ENCODE assay signal across 18 mouse cellular contexts in genomic region chr14:104642783-104643182, GRCm38 (mm10).
DNase-seq lines count a peak whose midpoint lies in the region; ATAC-seq lines count a peak whose summit lies in the region.
"Had no signal": no experiment of that assay in that cellular context is flagged by ENCODE, and none has a peak within 500 bp of the region (broad histone marks: within the 10 kb centered on the region; RNA-seq: fewer than 3 reads in every experiment).

No protein-coding gene starts in this region.

- WGBS in forebrain, embryonic 13.5 days: 73% methylated on average over 6 of the region's 6 CpGs
- WGBS in forebrain, embryonic 11.5 days: 69% methylated on average over 6 of the region's 6 CpGs
- 40% methylated on average over 6 of the region's 6 CpGs for WGBS in kidney, embryonic 14.5 days
- WGBS in midbrain, embryonic 11.5 days: 69% methylated on average over 6 of the region's 6 CpGs
- 57% methylated on average over 6 of the region's 6 CpGs for WGBS in midbrain, embryonic 16.5 days

- H3K27ac ChIP-seq in forebrain, embryonic 13.5 days: no peak overlapping the region
- H3K27ac ChIP-seq in forebrain, embryonic 11.5 days (ENCODE audit: low read depth, low read length): no peak overlapping the region
- H3K27ac ChIP-seq in kidney, embryonic 14.5 days (ENCODE audit: low read depth, low read length): no peak overlapping the region
- no peak overlapping the region for H3K27ac ChIP-seq in midbrain, embryonic 11.5 days (ENCODE audit: low read depth, low read length)
- no peak overlapping the region for H3K27ac ChIP-seq in midbrain, embryonic 16.5 days (ENCODE audit: low read length)
- H3K27ac ChIP-seq: embryonic facial prominence, embryonic 13.5 days; heart, adult 2 months; heart, embryonic 15.5 days; hindbrain, postnatal 0 days had no signal

- H3K4me1 ChIP-seq in forebrain, embryonic 13.5 days: peaks cover 30% of the 10 kb centered on the region
- H3K4me1 ChIP-seq in forebrain, embryonic 11.5 days (replicated peaks; ENCODE audit: control insufficient read depth, insufficient read depth, low read length): 0 out of 2 replicates have a peak, but pooled peaks cover 2% of the 10 kb centered on the region
- H3K4me1 ChIP-seq in kidney, embryonic 14.5 days (ENCODE audit: control insufficient read depth, insufficient read depth, low read length): no peaks in the 10 kb centered on the region
- no peaks in the 10 kb centered on the region for H3K4me1 ChIP-seq in midbrain, embryonic 11.5 days (ENCODE audit: control insufficient read depth, insufficient read depth, low read length)
- no peaks in the 10 kb centered on the region for H3K4me1 ChIP-seq in midbrain, embryonic 16.5 days (ENCODE audit: control insufficient read depth, insufficient read depth, low read length)
- H3K4me1 ChIP-seq: embryonic facial prominence, embryonic 13.5 days; heart, embryonic 15.5 days had no signal

- 0 out of 2 replicates have a peak, but pooled peaks have one; percentile 6 for ATAC-seq in forebrain, embryonic 13.5 days
- ATAC-seq in forebrain, embryonic 11.5 days (replicated peaks; ENCODE audit: low FRiP score): no peak
- peak; percentile 62; the same call in 1 of the 2 replicates for ATAC-seq in kidney, embryonic 14.5 days (ENCODE audit: low FRiP score, low TSS enrichment)
- 0 out of 2 replicates have a peak, but pooled peaks have one; percentile 30 for ATAC-seq in midbrain, embryonic 11.5 days (ENCODE audit: low FRiP score)
- no peak for ATAC-seq in midbrain, embryonic 16.5 days
- ATAC-seq: hindbrain, postnatal 0 days had no signal

- no peak overlapping the region for H3K4me2 ChIP-seq in forebrain, embryonic 13.5 days
- H3K4me2 ChIP-seq in forebrain, embryonic 11.5 days (ENCODE audit: low read depth, low read length, severe bottlenecking): no peak overlapping the region
- H3K4me2 ChIP-seq in kidney, embryonic 14.5 days (replicated peaks; ENCODE audit: low read depth, low read length): no peak overlapping the region
- no peak overlapping the region for H3K4me2 ChIP-seq in midbrain, embryonic 11.5 days
- H3K4me2 ChIP-seq in midbrain, embryonic 16.5 days (ENCODE audit: low read length): no peak overlapping the region
- H3K4me2 ChIP-seq: embryonic facial prominence, embryonic 13.5 days; heart, embryonic 11.5 days; heart, embryonic 15.5 days had no signal

- intact Hi-C loops in left cerebral cortex, postnatal 10 days (cut with DNase I): no loop called here

- H3K36me3 ChIP-seq in forebrain, embryonic 13.5 days (ENCODE audit: poor library complexity, severe bottlenecking): no peaks in the 10 kb centered on the region
- no peaks in the 10 kb centered on the region for H3K36me3 ChIP-seq in forebrain, embryonic 11.5 days (ENCODE audit: control insufficient read depth, insufficient read depth, low read length)
- no peaks in the 10 kb centered on the region for H3K36me3 ChIP-seq in kidney, embryonic 14.5 days (ENCODE audit: control insufficient read depth, insufficient read depth, low read length)
- no peaks in the 10 kb centered on the region for H3K36me3 ChIP-seq in midbrain, embryonic 11.5 days (ENCODE audit: control insufficient read depth, insufficient read depth, low read length)
- no peaks in the 10 kb centered on the region for H3K36me3 ChIP-seq in midbrain, embryonic 16.5 days (ENCODE audit: control insufficient read depth, insufficient read depth, low read length)
- H3K36me3 ChIP-seq: embryonic facial prominence, embryonic 13.5 days; heart, embryonic 15.5 days had no signal

- DNase-seq in forebrain, embryonic 11.5 days (ENCODE audit: low spot score): no peak
- no peak for DNase-seq in kidney, postnatal 4 days
- no peak for DNase-seq in midbrain, embryonic 11.5 days (ENCODE audit: low spot score, missing footprints)
- no peak for DNase-seq in left cerebral cortex, postnatal 10 days (ENCODE audit: extremely low spot score in 1 of 2, low spot score in 2 of 2)
- DNase-seq: adrenal gland, postnatal 10 days; cerebellum, adult 11-12 months; cerebellum, adult 9-10 months; cerebellum, postnatal 25 days; gastrocnemius, postnatal 14 days; heart, adult 2 months; heart, postnatal 14 days had no signal

- H3K4me3 ChIP-seq in forebrain, embryonic 13.5 days: no peak overlapping the region
- no peak overlapping the region for H3K4me3 ChIP-seq in forebrain, embryonic 11.5 days (ENCODE audit: low read depth, low read length)
- no peak overlapping the region for H3K4me3 ChIP-seq in kidney, embryonic 14.5 days (ENCODE audit: low read length)
- H3K4me3 ChIP-seq in midbrain, embryonic 11.5 days (ENCODE audit: low read depth, low read length): no peak overlapping the region
- H3K4me3 ChIP-seq in midbrain, embryonic 16.5 days (ENCODE audit: low read depth, low read length): no peak overlapping the region
- H3K4me3 ChIP-seq: embryonic facial prominence, embryonic 13.5 days; heart, adult 2 months; heart, embryonic 15.5 days had no signal

- no peaks in the 10 kb centered on the region for H3K27me3 ChIP-seq in forebrain, embryonic 13.5 days
- no peaks in the 10 kb centered on the region for H3K27me3 ChIP-seq in forebrain, embryonic 11.5 days (ENCODE audit: control insufficient read depth, insufficient read depth, low read length)
- H3K27me3 ChIP-seq in kidney, embryonic 14.5 days (ENCODE audit: control insufficient read depth, insufficient read depth, low read length): no peaks in the 10 kb centered on the region
- no peaks in the 10 kb centered on the region for H3K27me3 ChIP-seq in midbrain, embryonic 11.5 days (ENCODE audit: control insufficient read depth, insufficient read depth, low read length)
- no peaks in the 10 kb centered on the region for H3K27me3 ChIP-seq in midbrain, embryonic 16.5 days (ENCODE audit: control insufficient read depth, insufficient read depth, low read depth, low read length)
- H3K27me3 ChIP-seq: embryonic facial prominence, embryonic 13.5 days; heart, embryonic 15.5 days had no signal

- H3K9me3 ChIP-seq in forebrain, embryonic 13.5 days (replicated peaks): no peaks in the 10 kb centered on the region
- H3K9me3 ChIP-seq in forebrain, embryonic 11.5 days (ENCODE audit: control insufficient read depth, low read length): no peaks in the 10 kb centered on the region
- no peaks in the 10 kb centered on the region for H3K9me3 ChIP-seq in kidney, embryonic 14.5 days (ENCODE audit: control insufficient read depth, low read length)
- H3K9me3 ChIP-seq in midbrain, embryonic 11.5 days (ENCODE audit: control insufficient read depth, low read length): no peaks in the 10 kb centered on the region
- no peaks in the 10 kb centered on the region for H3K9me3 ChIP-seq in midbrain, embryonic 16.5 days (replicated peaks; ENCODE audit: control insufficient read depth, low read length, poor library complexity, severe bottlenecking)
- H3K9me3 ChIP-seq: embryonic facial prominence, embryonic 13.5 days; heart, embryonic 15.5 days had no signal

- no peak overlapping the region for H3K9ac ChIP-seq in forebrain, embryonic 13.5 days
- no peak overlapping the region for H3K9ac ChIP-seq in forebrain, embryonic 11.5 days (ENCODE audit: low read length)
- no peak overlapping the region for H3K9ac ChIP-seq in kidney, embryonic 14.5 days (ENCODE audit: low read depth, low read length)
- no peak overlapping the region for H3K9ac ChIP-seq in midbrain, embryonic 11.5 days (ENCODE audit: low read length)
- H3K9ac ChIP-seq in midbrain, embryonic 16.5 days (ENCODE audit: low read depth, low read length): no peak overlapping the region
- H3K9ac ChIP-seq: embryonic facial prominence, embryonic 13.5 days; heart, embryonic 15.5 days had no signal

Comparison
In these comparisons a context has a peak if more than half of its experiments do, and no peak if none do; other contexts are left out.
1. ATAC-seq: peak in forebrain, embryonic 13.5 days (single experiment), kidney, embryonic 14.5 days (single experiment) and midbrain, embryonic 11.5 days (single experiment); none in forebrain, embryonic 11.5 days (single experiment) and midbrain, embryonic 16.5 days (single experiment).